Mouse (Mus musculus) C2C12 (cell line): Measurements from ENCODE around the gene Arx.

Source experiments
- CEBPB ChIP-seq: IDR thresholded peaks from one replicate; pipeline ENCODE4 v1.6.1; 2011; ENCODE audit warnings: low read depth, mild to moderate bottlenecking, control low read depth, moderate library complexity
- CTCF ChIP-seq: IDR thresholded peaks from one replicate; pipeline ENCODE4 v1.5.1; 2011; ENCODE audit not compliant: control insufficient read depth, insufficient read depth, insufficient read length
- FOSL1 ChIP-seq: IDR thresholded peaks from one replicate; pipeline ENCODE4 v1.8.0; 2011; ENCODE audit warnings: mild to moderate bottlenecking, low read length; ENCODE audit not compliant: poor library complexity, insufficient read depth, severe bottlenecking
- MAX ChIP-seq: IDR thresholded peaks from one replicate; pipeline ENCODE4 v1.6.1; 2011; ENCODE audit warnings: mild to moderate bottlenecking, control low read depth
- MYOD1 ChIP-seq: IDR thresholded peaks from one replicate; pipeline ENCODE4 v1.6.1; 2011; ENCODE audit warnings: low read depth; ENCODE audit not compliant: control insufficient read depth, insufficient read length
- MYOG ChIP-seq: IDR thresholded peaks from one replicate; pipeline ENCODE4 v1.6.1; 2011; ENCODE audit not compliant: control insufficient read depth, insufficient read length; ENCODE audit errors: extremely low read depth
- USF1 ChIP-seq: IDR thresholded peaks from one replicate; pipeline ENCODE4 v1.6.1; 2011; ENCODE audit warnings: low read depth, mild to moderate bottlenecking, control low read depth, moderate library complexity

DNA sequence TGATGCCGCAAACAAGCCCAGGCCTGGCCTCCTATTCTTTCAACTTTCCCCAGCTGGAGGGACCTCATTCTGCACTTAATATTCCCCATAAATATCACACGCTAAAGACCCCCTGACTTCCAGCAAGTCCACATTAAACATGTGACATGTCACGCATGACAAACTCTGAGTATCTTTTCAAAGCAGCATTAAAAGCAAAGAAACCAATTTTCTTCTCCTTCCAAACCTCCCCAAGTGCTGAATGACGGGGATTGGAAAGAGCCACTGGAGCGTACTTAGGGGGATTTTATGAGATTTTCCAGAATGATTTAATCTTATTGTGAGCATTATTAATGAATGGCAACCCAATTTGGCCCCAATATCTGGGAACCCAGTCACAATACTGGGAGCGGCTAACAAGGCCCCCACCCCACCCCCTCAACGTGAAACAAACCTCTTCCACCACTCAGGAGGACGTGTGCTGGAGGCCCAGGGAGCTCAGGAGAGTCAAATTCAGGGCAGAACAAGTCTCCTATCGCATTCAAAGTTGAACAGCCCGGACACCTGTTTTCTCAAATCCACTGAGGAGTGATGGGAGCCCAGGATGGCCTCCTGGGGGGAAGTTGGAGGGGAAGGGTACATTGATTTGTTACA is 14.1 kb downstream of the Arx start:
- TF ChIP-seq CTCF (no peak), USF1 (no peak), MAX (no peak), FOSL1 (no peak), MYOG (no peak), MYOD1 (no peak), CEBPB (no peak)
